Mouse (Mus musculus) limb, embryonic 14.5 days (tissue): ENCODE data around the gene Gm10203. TPM values are rescaled to one million over a fixed set of nuclear protein-coding genes. Genes with fewer than 3 reads are reported as not detected.

Experiments
- ATAC-seq: fragments of 200-750 bp; cut with Nextera tagmentation; 2 replicates; pipeline ENCODE4 v1.8.0; 2017; ENCODE audit warnings: low read depth, moderate number of reproducible peaks, moderate TSS enrichment; ENCODE audit not compliant: low FRiP score
- DNase-seq: peaks from one replicate; pipeline ENCODE4 v3.0.0-alpha.2; 2015; ENCODE audit warnings: low spot score
- H3K27ac ChIP-seq: fragments of 300-500 bp; sonication (generic); replicated peaks from 2 replicates; pipeline ENCODE4 v1.5.1; 2014; ENCODE audit warnings: low read depth, mild to moderate bottlenecking, low read length, moderate library complexity, mixed read lengths
- H3K27me3 ChIP-seq: fragments of 300-500 bp; sonication (generic); 2 replicates; pipeline ENCODE4 v1.6.1; 2014; ENCODE audit warnings: low read length, mixed read lengths; ENCODE audit not compliant: control insufficient read depth, insufficient read depth
- H3K36me3 ChIP-seq: fragments of 300-500 bp; sonication (generic); 2 replicates; pipeline ENCODE4 v1.6.1; 2014; ENCODE audit warnings: mild to moderate bottlenecking, low read length, moderate library complexity, mixed read lengths; ENCODE audit not compliant: control insufficient read depth, insufficient read depth
- H3K4me1 ChIP-seq: fragments of 300-500 bp; sonication (generic); 2 replicates; pipeline ENCODE4 v1.6.1; 2014; ENCODE audit warnings: antibody characterized with exemption, low read length, mixed read lengths; ENCODE audit not compliant: control insufficient read depth, insufficient read depth
- H3K4me2 ChIP-seq: fragments of 300-500 bp; sonication (generic); replicated peaks from 2 replicates; pipeline ENCODE4 v1.6.1; 2014; ENCODE audit warnings: low read depth, mild to moderate bottlenecking, low read length, moderate library complexity; ENCODE audit not compliant: severe bottlenecking
- H3K4me3 ChIP-seq: fragments of 300-500 bp; sonication (generic); replicated peaks from 2 replicates; pipeline ENCODE4 v1.5.1; 2014; ENCODE audit warnings: low read length
- H3K9ac ChIP-seq: fragments of 300-500 bp; sonication (generic); 2 replicates; pipeline ENCODE4 v1.6.1; 2014; ENCODE audit warnings: mild to moderate bottlenecking, low read depth, low read length, moderate library complexity; ENCODE audit not compliant: severe bottlenecking
- H3K9me3 ChIP-seq: fragments of 300-500 bp; sonication (generic); 2 replicates; pipeline ENCODE4 v1.6.1; 2016; ENCODE audit warnings: low read length; ENCODE audit not compliant: control insufficient read depth
- POLR2A ChIP-seq: fragments of 200-500 bp; IDR thresholded peaks from 2 replicates; pipeline ENCODE4 v1.8.0; 2012; ENCODE audit warnings: inconsistent platforms, mild to moderate bottlenecking, moderate library complexity, borderline replicate concordance; ENCODE audit not compliant: insufficient read depth, insufficient read length; ENCODE audit errors: extremely low read depth
- WGBS: fragments of 180-500 bp; shearing (Covaris S2); extraction: QIAGEN DNeasy Blood & Tissue Kit; methylation state at CpG from one replicate; pipeline ENCODE4 v1.1.7; 2014; 5-methylcytosine and 5-hydroxymethylcytosine counted together
- polyA plus RNA-seq, 2 experiments: library from polyadenylated mRNA; depleted of rRNA in 1 of 2; stranded (reverse) in 1 of 2; unstranded in 1 of 2; fragments of >200 nt; fragmentation: Nextera tagmentation in 1 of 2; extraction: Ambion mirVana in 1 of 2; gene quantifications; 2 replicates each; pipeline versions ENCODE4 v1.2.1 to v1.2.3; 2012 to 2014

Gm10203 gene
- polyA plus RNA-seq, 2 experiments, result not detected

GRCm38 (mm10) chr6:149145143-149145542 is 15.2 kb downstream of the Gm10203 start:
- no peaks in the 10 kb centered on the region for H3K9me3 ChIP-seq
- no peak overlapping the region for H3K4me2 ChIP-seq
- H3K36me3 ChIP-seq, result peaks cover 10% of the 10 kb centered on the region; the same call in 1 of the 2 replicates
- no peak overlapping the region for H3K27ac ChIP-seq
- ATAC-seq, result no peak
- H3K4me1 ChIP-seq, result peaks cover 2% of the 10 kb centered on the region; the same call in 1 of the 2 replicates
- DNase-seq, result no peak
- H3K27me3 ChIP-seq, result no peaks in the 10 kb centered on the region
- TF ChIP-seq POLR2A, result no peak
- H3K4me3 ChIP-seq, result no peak overlapping the region
- H3K9ac ChIP-seq, result no peak overlapping the region
- WGBS, result 92% methylated on average over 1 of the region's 1 CpGs

DNA sequence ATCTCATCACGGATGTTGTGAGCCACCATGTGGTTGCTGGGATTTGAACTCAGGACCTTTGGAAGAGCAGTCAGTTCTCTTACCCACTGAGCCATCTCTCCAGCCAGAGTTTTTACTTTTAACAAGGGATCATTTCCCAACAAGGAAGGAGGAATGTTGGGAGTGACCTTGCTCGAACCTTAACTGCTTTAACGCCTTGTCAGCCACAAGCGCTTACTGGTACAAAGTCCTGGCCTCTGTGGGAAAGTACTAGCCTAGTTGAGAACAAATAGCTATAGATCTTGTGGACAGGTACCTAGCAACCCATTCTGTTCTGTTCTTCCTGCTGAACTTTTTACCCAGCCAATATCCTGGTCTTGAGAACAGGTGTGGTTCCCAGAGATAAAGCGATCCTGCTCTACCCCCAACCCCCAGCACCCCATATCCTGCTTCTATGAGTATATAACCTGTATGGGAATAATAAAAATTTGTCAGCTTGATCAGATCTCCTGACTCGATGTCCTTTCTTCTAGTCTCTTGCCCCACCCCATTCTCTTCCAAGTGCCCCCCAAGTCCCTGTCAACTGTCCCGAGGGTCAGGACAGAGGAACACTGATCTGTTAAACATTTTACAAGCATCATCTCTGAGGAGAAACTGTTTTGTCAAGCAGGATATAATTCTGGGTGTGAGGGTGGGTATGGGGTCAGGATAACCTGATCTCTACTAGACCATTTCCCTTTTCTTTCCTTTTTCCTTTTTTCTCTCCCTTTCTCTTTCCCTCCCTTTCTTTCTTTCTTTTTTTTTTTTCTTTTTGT is 18.7 kb downstream of the Gm10203 start:
- Histone ChIP-seq H3K27ac (no peak overlapping the region), H3K4me1 (no peaks in the 10 kb centered on the region), H3K36me3 (peaks cover 15% of the 10 kb centered on the region), H3K9me3 (no peaks in the 10 kb centered on the region), H3K27me3 (no peaks in the 10 kb centered on the region), H3K4me3 (no peak overlapping the region), H3K4me2 (no peak overlapping the region), H3K9ac (no peak overlapping the region)
- WGBS, result 81% methylated on average over 7 of the region's 7 CpGs
- DNase-seq (no peak), ATAC-seq (no peak)
- no peak for TF ChIP-seq POLR2A

- ATAC-seq, result no peak
- DNase-seq, result no peak
- Histone ChIP-seq H3K4me3 (no peak overlapping the region), H3K27me3 (no peaks in the 10 kb centered on the region), H3K27ac (no peak overlapping the region), H3K4me1 (no peaks in the 10 kb centered on the region), H3K4me2 (no peak overlapping the region), H3K36me3 (peaks cover 14% of the 10 kb centered on the region), H3K9ac (no peak overlapping the region), H3K9me3 (no peaks in the 10 kb centered on the region)
- TF ChIP-seq POLR2A, result no peak
- WGBS, result 92% methylated on average over 2 of the region's 2 CpGs
Measured at GRCm38 (mm10) chr6:149152119-149152518, 22.1 kb downstream of the Gm10203 start.

DNA sequence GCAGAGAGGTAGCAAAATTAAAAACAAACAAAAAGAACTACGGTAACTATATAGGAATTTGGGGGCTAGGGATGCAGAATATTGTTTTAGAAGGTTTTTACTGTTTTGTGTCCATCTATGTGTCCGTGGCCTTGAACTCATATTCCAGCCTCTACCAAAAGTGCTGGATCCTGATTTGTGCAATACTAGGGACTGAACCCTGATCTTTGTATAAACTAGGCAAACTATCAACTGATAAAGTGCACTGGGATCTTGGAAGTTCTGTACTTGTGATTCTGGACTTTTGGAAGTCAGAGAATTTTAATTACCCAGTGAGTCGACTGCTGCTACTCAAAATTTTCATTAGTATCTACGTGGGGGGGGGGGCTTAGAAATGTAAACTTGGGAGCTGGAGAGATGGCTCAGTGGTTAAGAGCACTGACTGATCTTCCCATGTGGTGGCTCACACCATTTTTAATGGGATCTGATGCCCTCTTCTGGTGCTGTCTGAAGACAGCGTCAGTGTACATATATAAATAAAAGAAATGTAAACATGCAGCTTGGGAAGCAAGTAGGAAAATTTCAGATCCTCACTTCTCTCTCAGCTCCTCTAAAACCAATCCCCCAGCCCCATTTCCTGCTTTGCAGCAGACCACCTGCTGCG is 23.6 kb downstream of the Gm10203 start:
- no peak overlapping the region for H3K4me3 ChIP-seq
- no peak overlapping the region for H3K9ac ChIP-seq
- H3K27me3 ChIP-seq, result no peaks in the 10 kb centered on the region
- TF ChIP-seq POLR2A, result no peak
- H3K36me3 ChIP-seq, result peaks cover 20% of the 10 kb centered on the region
- ATAC-seq (no peak), DNase-seq (no peak)
- no peaks in the 10 kb centered on the region for H3K4me1 ChIP-seq
- no peak overlapping the region for H3K27ac ChIP-seq
- 35% methylated on average over 6 of the region's 6 CpGs for WGBS
- no peaks in the 10 kb centered on the region for H3K9me3 ChIP-seq
- H3K4me2 ChIP-seq, result no peak overlapping the region

DNA sequence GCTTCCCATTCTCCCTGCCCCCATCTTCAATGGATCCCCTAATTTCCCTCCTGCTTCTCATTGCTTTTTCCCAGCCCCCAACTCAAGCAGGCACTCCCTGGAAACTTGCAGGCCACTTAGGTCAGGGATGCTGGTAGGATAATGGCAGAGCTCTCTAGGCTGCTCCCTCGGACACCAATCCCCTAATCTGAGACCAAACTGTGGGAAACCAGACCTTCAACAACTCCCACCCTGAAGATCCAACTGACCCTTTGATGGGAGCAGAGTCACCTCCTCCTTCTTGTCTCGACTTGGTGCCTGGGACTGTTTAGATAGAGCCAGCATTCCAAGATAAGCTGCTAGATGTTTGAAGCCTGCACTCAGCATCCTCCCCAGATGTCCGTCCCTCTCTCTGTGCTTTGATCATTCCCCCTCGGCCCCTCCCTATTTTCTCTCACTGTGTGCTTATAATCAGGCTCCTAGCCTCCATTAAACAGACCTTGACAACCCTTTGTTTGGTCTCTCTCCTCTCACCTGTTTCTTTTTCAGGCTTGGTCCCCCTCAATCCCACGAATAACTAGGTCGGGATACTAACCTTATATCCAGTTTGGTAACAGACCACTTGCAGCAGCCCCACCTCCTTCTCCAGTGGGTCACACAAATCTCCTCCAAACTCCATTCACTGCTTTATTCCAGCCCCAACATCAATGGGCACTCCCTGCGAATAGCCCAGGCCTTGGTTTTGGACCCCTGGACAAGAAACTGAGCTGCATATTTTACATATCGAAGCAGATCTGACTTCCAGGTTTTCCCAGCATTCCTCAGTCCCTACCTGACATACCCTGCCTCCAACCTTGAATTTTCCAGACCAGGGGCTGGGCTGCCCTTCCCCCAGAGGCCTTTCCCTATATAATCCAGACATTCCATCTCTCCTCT is 24.4 kb downstream of the Gm10203 start:
- no peak for TF ChIP-seq POLR2A
- Histone ChIP-seq H3K27me3 (no peaks in the 10 kb centered on the region), H3K4me1 (no peaks in the 10 kb centered on the region), H3K9me3 (no peaks in the 10 kb centered on the region), H3K27ac (no peak overlapping the region), H3K4me2 (no peak overlapping the region), H3K4me3 (no peak overlapping the region), H3K36me3 (peaks cover 25% of the 10 kb centered on the region), H3K9ac (no peak overlapping the region)
- DNase-seq (no peak), ATAC-seq (no peak)
- WGBS, result 16% methylated on average over 8 of the region's 8 CpGs
